Mouse (Mus musculus): Measurements from ENCODE around the gene Hormad2.
A peak's percentile ranks its signal among the peaks of the same experiment; 100 is the strongest.

Hormad2 gene

DNA sequence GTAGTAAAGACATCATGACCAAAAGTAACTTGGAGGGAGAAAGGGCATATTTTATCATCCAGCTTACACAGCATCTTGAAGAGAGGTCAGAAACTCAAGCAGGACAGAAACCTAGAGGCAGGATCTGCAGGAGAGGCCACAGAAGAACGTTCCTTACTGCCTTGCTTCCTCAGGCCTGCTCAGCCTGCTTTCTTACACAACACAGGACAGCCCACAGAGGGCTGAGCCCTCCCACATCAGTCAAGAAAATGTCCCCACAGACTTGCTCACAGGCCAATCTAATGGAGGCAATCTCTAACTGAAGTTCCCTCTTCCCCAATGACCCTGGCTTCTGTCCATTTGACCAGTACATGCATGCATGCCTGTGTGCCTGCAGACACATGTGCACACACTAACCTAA, 1.4 kb upstream of the Hormad2 start:
- DNase-seq, result no peak

DNA sequence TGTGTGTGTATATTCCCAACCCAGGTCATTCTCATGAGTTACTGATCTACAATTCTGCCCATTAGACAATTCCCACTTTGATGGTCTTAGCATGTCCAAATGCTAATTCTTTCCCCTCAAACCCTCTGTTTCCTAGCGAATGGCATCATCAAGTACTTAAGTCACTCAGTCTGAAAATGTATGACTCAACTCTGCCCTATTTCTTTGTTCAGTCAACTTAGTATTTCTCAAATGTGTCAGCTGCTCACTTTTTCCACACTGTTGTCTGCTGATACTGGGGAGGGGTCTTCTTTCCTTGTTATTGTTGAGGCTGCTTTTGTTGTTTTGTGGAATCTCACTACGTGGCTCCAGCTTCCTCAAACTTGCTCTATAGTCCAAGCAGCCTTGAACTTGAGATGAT, 2.7 kb downstream of the Hormad2 start:
- no peak for DNase-seq

- DNase-seq, result no peak
Measured at GRCm38 (mm10) chr11:4437318-4437717, 3.6 kb downstream of the Hormad2 start.

DNA sequence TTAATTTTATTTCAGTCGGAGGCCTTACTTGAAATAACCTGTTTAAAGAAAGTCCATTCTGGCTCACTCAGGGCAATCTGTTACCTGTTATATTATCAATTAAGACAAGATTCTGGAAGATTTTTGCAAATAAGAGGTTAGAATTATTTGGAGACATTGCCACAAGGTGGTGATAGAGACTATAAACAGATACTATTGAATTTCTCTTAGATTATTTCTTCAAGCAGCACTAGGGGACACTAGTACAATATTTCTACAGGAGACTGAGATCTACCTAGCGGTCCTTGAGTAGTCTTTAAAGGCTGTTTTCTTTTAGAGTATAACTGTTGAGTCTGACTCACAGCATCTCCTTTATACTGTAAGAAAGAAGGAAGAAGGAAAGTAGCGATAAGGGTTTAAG, 4.3 kb downstream of the Hormad2 start:
- no peak for DNase-seq

DNA sequence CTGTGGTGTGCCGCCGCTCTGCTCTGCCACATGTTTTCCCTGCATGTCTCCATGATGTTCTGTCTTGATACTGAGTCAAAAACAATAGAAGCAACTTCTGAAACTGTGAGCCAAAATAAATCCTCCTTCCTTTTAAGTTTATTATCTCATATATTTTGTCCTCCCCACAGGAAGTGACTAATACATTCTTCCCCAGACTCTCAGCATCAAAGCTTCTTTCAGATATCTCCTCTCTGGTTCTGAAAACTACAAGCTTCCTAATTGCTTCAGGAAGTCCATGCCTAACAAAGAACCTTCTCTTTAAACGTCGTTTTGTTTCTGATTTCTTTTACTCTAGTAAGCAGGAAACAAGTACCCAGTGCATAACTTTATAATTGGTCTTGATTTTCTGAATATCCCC, 6.4 kb downstream of the Hormad2 start:
- DNase-seq, result no peak

DNA sequence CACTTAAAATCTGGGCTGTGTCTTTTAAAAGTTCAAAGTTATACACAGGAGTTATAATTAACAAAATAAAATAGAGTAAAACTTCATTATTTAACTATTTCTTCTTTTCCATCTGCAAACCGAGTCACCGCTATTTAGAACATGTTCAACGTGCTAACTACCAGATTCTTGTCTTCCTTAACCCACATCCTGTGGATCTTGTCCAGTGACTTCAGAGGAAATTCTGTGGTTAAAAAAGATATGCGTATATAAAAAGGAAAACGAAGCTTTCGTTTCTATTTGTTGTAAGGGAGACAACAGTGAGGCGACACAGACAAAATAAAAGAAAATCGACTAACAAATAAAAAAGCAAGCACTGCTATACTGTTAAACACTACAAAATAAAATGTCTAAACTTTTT, 17.1 kb downstream of the Hormad2 start:
- DNase-seq, result no peak

- DNase-seq, result no peak
Measured at GRCm38 (mm10) chr11:4422494-4423425, 18.1 kb downstream of the Hormad2 start.

- peak; percentile 1 for DNase-seq
Measured at GRCm38 (mm10) chr11:4421933-4422488, 18.9 kb downstream of the Hormad2 start.

DNA sequence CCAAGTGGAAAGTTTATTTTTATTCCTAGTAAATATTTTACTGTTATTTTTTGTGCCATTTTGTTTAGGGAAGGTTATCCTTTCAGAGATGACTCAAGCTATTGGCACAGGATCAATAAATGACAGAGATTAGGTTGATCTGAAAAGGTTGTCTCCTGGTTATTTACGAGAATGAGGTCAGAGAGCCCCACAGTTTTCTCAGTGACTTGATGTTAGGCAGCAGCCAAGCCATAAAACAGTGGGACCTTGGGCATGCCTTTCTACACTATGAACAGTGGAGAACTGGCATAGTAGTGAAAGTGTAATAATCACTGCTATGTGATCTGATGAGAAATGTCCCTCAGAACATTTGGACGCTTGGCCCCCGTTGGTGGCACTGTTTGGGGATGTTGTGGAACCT, 22.9 kb downstream of the Hormad2 start:
- DNase-seq, result no peak

- no peak for DNase-seq
Measured at GRCm38 (mm10) chr11:4412294-4412693, 28.6 kb downstream of the Hormad2 start.

GRCm38 (mm10) chr11:4404277-4404676, 36.6 kb downstream of the Hormad2 start:
- no peak for DNase-seq

- no peak for DNase-seq
Measured at GRCm38 (mm10) chr11:4403381-4403780, 37.5 kb downstream of the Hormad2 start.

GRCm38 (mm10) chr11:4401251-4401650, 39.7 kb downstream of the Hormad2 start:
- DNase-seq, result no peak

GRCm38 (mm10) chr11:4394226-4394625, 46.7 kb downstream of the Hormad2 start:
- no peak for DNase-seq

GRCm38 (mm10) chr11:4388018-4388417, 52.9 kb downstream of the Hormad2 start:
- no peak for DNase-seq

GRCm38 (mm10) chr11:4382321-4382720, 58.6 kb downstream of the Hormad2 start:
- DNase-seq, result no peak

- no peak for DNase-seq
Measured at GRCm38 (mm10) chr11:4379857-4380256, 61.0 kb downstream of the Hormad2 start.

- no peak for DNase-seq
Measured at GRCm38 (mm10) chr11:4366389-4366788, 74.5 kb downstream of the Hormad2 start.

DNA sequence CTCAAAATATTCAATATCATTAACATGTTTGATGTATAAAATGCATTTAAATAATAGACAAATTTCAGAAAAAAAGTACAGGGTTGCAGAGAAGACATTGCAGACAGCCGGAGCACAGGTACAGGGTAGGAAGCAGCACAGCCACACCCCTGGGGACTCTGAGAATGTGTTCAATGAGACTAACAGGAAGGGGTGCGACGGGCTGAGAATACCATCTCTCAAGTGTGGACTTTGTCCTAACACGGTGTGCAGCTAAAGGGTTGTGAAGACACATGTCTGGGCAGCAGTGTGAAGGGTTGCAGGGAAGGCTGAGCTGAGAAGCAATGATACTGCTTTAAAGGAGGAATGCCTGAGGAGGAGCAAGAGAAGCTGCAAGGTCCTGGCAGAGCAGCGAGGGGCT, 85.5 kb downstream of the Hormad2 start:
- no peak for DNase-seq

- no peak for DNase-seq
Measured at GRCm38 (mm10) chr11:4352637-4353036, 88.3 kb downstream of the Hormad2 start.

GRCm38 (mm10) chr11:4343926-4344325, 97.0 kb downstream of the Hormad2 start:
- DNase-seq, result no peak

GRCm38 (mm10) chr11:4342027-4342426, 98.9 kb downstream of the Hormad2 start:
- DNase-seq, result no peak

- DNase-seq, result no peak
Measured at GRCm38 (mm10) chr11:4340109-4340779, 100.7 kb downstream of the Hormad2 start.

GRCm38 (mm10) chr11:4339275-4339674, 101.6 kb downstream of the Hormad2 start:
- no peak for DNase-seq

Data from cerebellum, adult 11-12 months (tissue).